Mouse (Mus musculus) CH12.LX (cell line): ENCODE measurements around the gene Sergef. TPM values are rescaled to one million over a fixed set of nuclear protein-coding genes. Genes with fewer than 3 reads are reported as not detected.

ENCODE experiments used
- DNase-seq: peaks from one replicate; pipeline ENCODE4 v3.0.0-alpha.2; 2013; ENCODE audit errors: extremely low read depth
- H3K27ac ChIP-seq: 2 replicates; pipeline ENCODE4 v1.5.1; 2012; ENCODE audit warnings: low read depth, mild to moderate bottlenecking, control low read depth, moderate library complexity; ENCODE audit not compliant: insufficient read depth
- H3K27me3 ChIP-seq: replicated peaks from 2 replicates; pipeline ENCODE3; 2012; ENCODE audit warnings: inconsistent platforms
- H3K36me3 ChIP-seq, 2 experiments: replicated peaks in 1 of 2; 2 replicates each; pipeline versions ENCODE3 to v1.6.1; 2012; ENCODE audit warnings: inconsistent platforms in 1 of 2, low read length in 1 of 2, mild to moderate bottlenecking in 1 of 2, mixed read lengths in 1 of 2, moderate library complexity in 1 of 2; ENCODE audit not compliant: control insufficient read depth in 1 of 2, insufficient read depth in 1 of 2
- H3K4me1 ChIP-seq, 2 experiments: 2 replicates each; pipeline ENCODE4 v1.6.1; 2012; ENCODE audit warnings: inconsistent platforms in 1 of 2, moderate library complexity in 1 of 2; ENCODE audit not compliant: insufficient read depth in 2 of 2, control insufficient read depth in 1 of 2
- H3K4me2 ChIP-seq: 2 replicates; pipeline ENCODE4 v1.6.1; 2012; ENCODE audit warnings: low read depth, mild to moderate bottlenecking, control low read depth; ENCODE audit not compliant: poor library complexity, insufficient read depth, severe bottlenecking
- H3K4me3 ChIP-seq, 3 experiments: fragments of 150-350 bp in 1 of 3; sonication (generic) in 1 of 3; replicated peaks in 1 of 3; 2 replicates each; pipeline versions ENCODE3 to v1.5.1; 2011 to 2012; ENCODE audit warnings: low read depth in 2 of 3, low read length in 2 of 3, mild to moderate bottlenecking in 2 of 3, moderate library complexity in 2 of 3, control low read depth in 1 of 3, improper control_type of control experiment in 1 of 3, inconsistent platforms in 1 of 3, mixed read lengths in 1 of 3; ENCODE audit not compliant: poor library complexity in 1 of 3
- H3K79me2 ChIP-seq: replicated peaks from 2 replicates; pipeline ENCODE4 v1.6.1; 2012; ENCODE audit warnings: mild to moderate bottlenecking, moderate library complexity; ENCODE audit not compliant: control insufficient read depth, poor library complexity, insufficient read depth, severe bottlenecking; ENCODE audit errors: extremely low read depth
- H3K9ac ChIP-seq: 2 replicates; pipeline ENCODE4 v1.6.1; 2012; ENCODE audit warnings: low read depth, mild to moderate bottlenecking, control low read depth, moderate library complexity; ENCODE audit not compliant: insufficient read depth
- H3K9me3 ChIP-seq: replicated peaks from 2 replicates; pipeline ENCODE3; 2012; ENCODE audit warnings: low read length, inconsistent platforms, mixed read lengths
- BHLHE40 ChIP-seq: IDR thresholded peaks from 2 replicates; pipeline ENCODE4 v1.6.1; 2011; ENCODE audit warnings: mild to moderate bottlenecking, low read depth, low read length, improper control_type of control experiment
- CHD1 ChIP-seq: IDR thresholded peaks from 2 replicates; pipeline ENCODE4 v1.6.1; 2012; ENCODE audit warnings: low read depth, low read length, improper control_type of control experiment, inconsistent platforms
- CHD2 ChIP-seq: IDR thresholded peaks from 2 replicates; pipeline ENCODE4 v1.6.1; 2011; ENCODE audit warnings: low read length, improper control_type of control experiment
- E2F4 ChIP-seq: IDR thresholded peaks from 2 replicates; pipeline ENCODE4 v1.6.1; 2011; ENCODE audit warnings: low read depth, low read length, improper control_type of control experiment; ENCODE audit not compliant: insufficient replicate concordance
- ELF1 ChIP-seq: IDR thresholded peaks from 2 replicates; pipeline ENCODE4 v1.6.1; 2014; ENCODE audit warnings: low read depth, mild to moderate bottlenecking, inconsistent platforms, low read length, improper control_type of control experiment
- ETS1 ChIP-seq: conservative IDR thresholded peaks from 2 replicates; pipeline ENCODE4 v1.6.1; 2012; ENCODE audit warnings: low read depth, mild to moderate bottlenecking, inconsistent platforms, low read length, improper control_type of control experiment, moderate library complexity
- GABPA ChIP-seq: IDR thresholded peaks from 2 replicates; pipeline ENCODE4 v1.6.1; 2012; ENCODE audit warnings: low read depth, low read length, improper control_type of control experiment, inconsistent platforms; ENCODE audit not compliant: insufficient replicate concordance
- HCFC1 ChIP-seq: IDR thresholded peaks from 2 replicates; pipeline ENCODE4 v1.6.1; 2012; ENCODE audit warnings: low read depth, mild to moderate bottlenecking, inconsistent platforms, low read length, improper control_type of control experiment
- IRF4 ChIP-seq: IDR thresholded peaks from 2 replicates; pipeline ENCODE4 v1.6.1; 2014; ENCODE audit warnings: low read depth, mild to moderate bottlenecking, inconsistent platforms, low read length, improper control_type of control experiment
- KAT2A ChIP-seq: IDR thresholded peaks from 2 replicates; pipeline ENCODE4 v1.6.1; 2012; ENCODE audit warnings: low read length, improper control_type of control experiment, inconsistent platforms; ENCODE audit not compliant: insufficient replicate concordance
- MAFK ChIP-seq: IDR thresholded peaks from 2 replicates; pipeline ENCODE4 v1.6.1; 2011; ENCODE audit warnings: low read length, improper control_type of control experiment; ENCODE audit not compliant: insufficient replicate concordance
- MAX ChIP-seq: IDR thresholded peaks from 2 replicates; pipeline ENCODE4 v1.6.1; 2011; ENCODE audit warnings: low read length, improper control_type of control experiment
- MAZ ChIP-seq: IDR thresholded peaks from 2 replicates; pipeline ENCODE4 v1.6.1; 2012; ENCODE audit warnings: low read depth, mild to moderate bottlenecking, inconsistent platforms, low read length, improper control_type of control experiment, moderate library complexity
- MEF2A ChIP-seq: IDR thresholded peaks from 2 replicates; pipeline ENCODE4 v1.6.1; 2014; ENCODE audit warnings: low read depth, mild to moderate bottlenecking, inconsistent platforms, low read length, improper control_type of control experiment, borderline replicate concordance
- MYC ChIP-seq: IDR thresholded peaks from 2 replicates; pipeline ENCODE4 v1.6.1; 2011; ENCODE audit warnings: low read depth, mild to moderate bottlenecking, improper control_type of control experiment, low read length
- PAX5 ChIP-seq: IDR thresholded peaks from 2 replicates; pipeline ENCODE4 v1.6.1; 2012; ENCODE audit warnings: low read length, inconsistent platforms, mixed read lengths
- POLR2A ChIP-seq: IDR thresholded peaks from 2 replicates; pipeline ENCODE4 v1.6.1; 2011; ENCODE audit warnings: low read depth, mild to moderate bottlenecking, improper control_type of control experiment, low read length
- RAD21 ChIP-seq: IDR thresholded peaks from 2 replicates; pipeline ENCODE4 v1.6.1; 2011; ENCODE audit warnings: low read depth, mild to moderate bottlenecking, low read length, improper control_type of control experiment, moderate library complexity
- SIN3A ChIP-seq: IDR thresholded peaks from 2 replicates; pipeline ENCODE4 v1.6.1; 2012; ENCODE audit warnings: low read length, improper control_type of control experiment, inconsistent platforms
- USF2 ChIP-seq: conservative IDR thresholded peaks from 2 replicates; pipeline ENCODE4 v1.6.1; 2011; ENCODE audit warnings: low read depth, low read length, improper control_type of control experiment
- ZC3H11A ChIP-seq: IDR thresholded peaks from 2 replicates; pipeline ENCODE4 v1.6.1; 2012; ENCODE audit warnings: low read depth, mild to moderate bottlenecking, inconsistent platforms, low read length, improper control_type of control experiment
- ZMIZ1 ChIP-seq: IDR thresholded peaks from 2 replicates; pipeline ENCODE4 v1.6.1; 2012; ENCODE audit warnings: low read depth, mild to moderate bottlenecking, inconsistent platforms, low read length, improper control_type of control experiment
- ZNF384 ChIP-seq: IDR thresholded peaks from 2 replicates; pipeline ENCODE4 v1.6.1; 2012; ENCODE audit warnings: low read depth, low read length, improper control_type of control experiment, inconsistent platforms
- dilution Hi-C: fragments of 300-500 bp; cut with MboI; formaldehyde crosslinking; loops from 2 replicates; pipeline ENCODE4 v1.14.3; 2020; ENCODE audit warnings: low sequenced_read_pairs; ENCODE audit not compliant: extremely low pct_unique_long_range_greater_than_20kb, extremely low pct_ligation_motif_present
- in situ Hi-C: fragments of 300-500 bp; cut with MboI; formaldehyde crosslinking; loops from 3 replicates; pipeline ENCODE4 v1.14.3; 2019; ENCODE audit warnings: low sequenced_read_pairs, low pct_ligation_motif_present, low pct_unique_long_range_greater_than_20kb, mixed read lengths
- polyA plus RNA-seq: library from polyadenylated mRNA; unstranded; fragments of >175 nt; gene quantifications from 2 replicates; pipeline ENCODE4 v1.2.1, GENCODE M21; 2012; ENCODE audit warnings: low read depth; ENCODE audit not compliant: insufficient read length
- total RNA-seq, 2 experiments: library from RNA; depleted of rRNA; stranded (reverse); fragments of 300-350 nt in 1 of 2; fragments of >200 nt in 1 of 2; gene quantifications; 2 replicates each; pipeline ENCODE4 v1.2.3; 2012 to 2014

Gene Sergef
- total and polyA plus RNA-seq, 3 experiments = 13.0 to 18.0 (median 14.1) TPM

GRCm38 (mm10) chr7:46606391-46607030 lies 33.1 kb downstream of the Sergef start (continued):
- peak; percentile 73 for TF ChIP-seq IRF4
- TF ChIP-seq BHLHE40 = peak; percentile 15; the same call in 1 of the 2 replicates
- no peak for TF ChIP-seq USF2
- TF ChIP-seq E2F4 = no peak
- no peak for TF ChIP-seq MAZ
- TF ChIP-seq RAD21 = peak; percentile 72
- TF ChIP-seq POLR2A = no peak
- TF ChIP-seq CHD2 = no peak
- no peak; the same call in 1 of the 2 replicates for TF ChIP-seq MEF2A
- TF ChIP-seq KAT2A = no peak

GRCm38 (mm10) chr7:46603051-46603450 lies 36.6 kb downstream of the Sergef start:
- Histone ChIP-seq H3K36me3 (peaks cover 0 to 47% of the 10 kb centered on the region in 2 experiments), H3K27ac (no peak overlapping the region), H3K4me3 (no peak overlapping the region), H3K4me1 (peaks cover 5 to 46% of the 10 kb centered on the region in 2 experiments; a peak in 3 of 4 replicates), H3K9ac (no peak overlapping the region), H3K9me3 (no peaks in the 10 kb centered on the region), H3K27me3 (no peaks in the 10 kb centered on the region), H3K79me2 (no peaks in the 10 kb centered on the region), H3K4me2 (no peak overlapping the region)
- in situ Hi-C loops = no loop called here
- dilution Hi-C loops = no loop called here
- TF ChIP-seq MAX = no peak
- no peak for TF ChIP-seq CHD2
- TF ChIP-seq MEF2A = no peak
- no peak for TF ChIP-seq BHLHE40
- no peak for TF ChIP-seq GABPA
- no peak for TF ChIP-seq SIN3A
- TF ChIP-seq MAFK = no peak
- no peak for TF ChIP-seq ZNF384
- TF ChIP-seq RAD21 = no peak
- TF ChIP-seq MYC = no peak
- no peak for TF ChIP-seq MAZ
- no peak for TF ChIP-seq ETS1
- no peak for TF ChIP-seq ZMIZ1
- no peak for TF ChIP-seq ZC3H11A
- no peak for TF ChIP-seq POLR2A
- no peak for TF ChIP-seq CHD1
- no peak for TF ChIP-seq HCFC1
- no peak for TF ChIP-seq ELF1
- TF ChIP-seq PAX5 = no peak
- DNase-seq = no peak
